Mouse (Mus musculus): Measurements from ENCODE around the gene Cdh22.

DNA sequence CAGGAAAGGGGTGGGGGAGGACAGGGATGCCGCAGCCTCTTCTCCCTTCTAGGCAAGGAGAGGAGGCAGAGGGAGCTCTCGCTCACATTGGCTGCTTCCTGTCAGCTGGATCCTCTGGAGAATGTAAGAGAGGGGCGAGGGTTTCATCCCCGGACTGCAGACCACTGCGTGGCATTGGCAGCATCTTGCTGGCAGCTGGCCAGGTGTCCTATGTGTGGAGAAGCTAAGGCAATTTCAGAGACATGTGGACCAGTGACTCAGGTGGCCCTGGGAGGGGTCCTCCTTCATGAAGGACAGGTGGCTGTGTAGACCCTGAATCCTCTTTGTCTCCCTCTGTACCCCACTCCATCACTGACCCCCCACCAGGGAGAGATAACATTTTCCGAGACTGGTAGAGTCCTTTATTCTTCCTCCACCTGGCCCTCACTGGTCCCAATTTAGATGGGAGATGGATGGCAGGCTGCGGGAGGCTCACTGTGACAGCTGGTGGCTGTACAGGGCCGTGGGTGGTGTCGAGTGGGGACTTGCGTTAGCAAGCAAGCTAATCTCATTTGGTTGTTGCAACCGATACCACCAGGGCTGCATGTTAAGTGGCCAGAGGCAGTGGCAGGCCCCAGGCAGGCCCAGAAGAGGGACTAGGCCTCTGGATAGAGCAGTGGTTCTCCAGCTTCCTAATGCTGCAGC, 22.6 kb upstream of the Cdh22 start:
- TF ChIP-seq CTCF (IDR thresholded peaks at IDR 0.05; ENCODE audit: low read depth), result no peak
- TF ChIP-seq EP300 (IDR thresholded peaks at IDR 0.05; ENCODE audit: low read depth), result no peak
